Mouse (Mus musculus) myocyte (in vitro differentiated cells): ENCODE measurements around the gene Itga8. TPM values are rescaled to one million over a fixed set of nuclear protein-coding genes. Genes with fewer than 3 reads are reported as not detected.

ENCODE experiments used
- H3K27me3 ChIP-seq: one replicate; pipeline ENCODE4 v1.6.1; 2011; ENCODE audit not compliant: control insufficient read depth, insufficient read depth, insufficient read length
- H3K36me3 ChIP-seq: one replicate; pipeline ENCODE4 v1.6.1; 2011; ENCODE audit not compliant: control insufficient read depth, insufficient read depth
- H3K4me2 ChIP-seq: one replicate; pipeline ENCODE4 v1.6.1; 2011; ENCODE audit warnings: low read depth, control low read depth
- H3K4me3 ChIP-seq: one replicate; pipeline ENCODE4 v1.5.1; 2011; ENCODE audit warnings: mild to moderate bottlenecking, control low read depth, moderate library complexity
- H3K79me2 ChIP-seq: one replicate; pipeline ENCODE4 v1.6.1; 2011; ENCODE audit not compliant: control insufficient read depth, insufficient read depth
- H3ac ChIP-seq: one replicate; pipeline ENCODE4 v1.6.1; 2011; ENCODE audit not compliant: control insufficient read depth, insufficient read length
- CEBPB ChIP-seq: IDR thresholded peaks from 2 replicates; pipeline ENCODE4 v1.6.1; 2011; ENCODE audit warnings: mild to moderate bottlenecking, moderate library complexity; ENCODE audit not compliant: poor library complexity, insufficient read depth, severe bottlenecking
- E2F4 ChIP-seq: IDR thresholded peaks from one replicate; pipeline ENCODE4 v1.6.1; 2011; ENCODE audit warnings: mild to moderate bottlenecking, control low read depth, moderate library complexity; ENCODE audit not compliant: insufficient read depth
- MAX ChIP-seq: IDR thresholded peaks from one replicate; pipeline ENCODE4 v1.6.1; 2011; ENCODE audit warnings: low read depth, mild to moderate bottlenecking, control low read depth
- MYOD1 ChIP-seq, 3 experiments: IDR thresholded peaks; one replicate each; pipeline ENCODE4 v1.6.1; 2011; ENCODE audit warnings: control low read depth in 2 of 3, low read depth in 2 of 3, mild to moderate bottlenecking in 2 of 3, moderate library complexity in 1 of 3; ENCODE audit not compliant: insufficient read length in 2 of 3, control insufficient read depth in 1 of 3
- MYOG ChIP-seq, 3 experiments: IDR thresholded peaks; one replicate each; pipeline ENCODE4 v1.6.1; 2011; ENCODE audit warnings: control low read depth in 2 of 3, low read depth in 2 of 3, mild to moderate bottlenecking in 2 of 3; ENCODE audit not compliant: insufficient read length in 2 of 3, control insufficient read depth in 1 of 3, insufficient read depth in 1 of 3
- POLR2A ChIP-seq: IDR thresholded peaks from one replicate; pipeline ENCODE4 v1.6.1; 2011; ENCODE audit warnings: low read depth, mild to moderate bottlenecking, control low read depth, moderate library complexity; ENCODE audit not compliant: insufficient read length
- POLR2AphosphoS2 ChIP-seq: IDR thresholded peaks from one replicate; pipeline ENCODE4 v1.6.1; 2011; ENCODE audit warnings: low read depth, control low read depth; ENCODE audit not compliant: insufficient read length
- REST ChIP-seq: IDR thresholded peaks from one replicate; pipeline ENCODE4 v1.6.1; 2011; ENCODE audit warnings: mild to moderate bottlenecking, control low read depth, moderate library complexity; ENCODE audit not compliant: insufficient read depth, insufficient read length
- SRF ChIP-seq: IDR thresholded peaks from one replicate; pipeline ENCODE4 v1.6.1; 2011; ENCODE audit warnings: low read depth; ENCODE audit not compliant: control insufficient read depth, insufficient read length
- TCF12 ChIP-seq: IDR thresholded peaks from one replicate; pipeline ENCODE4 v1.6.1; 2011; ENCODE audit warnings: mild to moderate bottlenecking, control low read depth; ENCODE audit not compliant: poor library complexity, insufficient read depth, severe bottlenecking
- TCF3 ChIP-seq: IDR thresholded peaks from one replicate; pipeline ENCODE4 v1.6.1; 2011; ENCODE audit warnings: low read depth, control low read depth; ENCODE audit not compliant: insufficient read length
- USF1 ChIP-seq: IDR thresholded peaks from one replicate; pipeline ENCODE4 v1.6.1; 2011; ENCODE audit warnings: low read depth, mild to moderate bottlenecking, control low read depth, moderate library complexity
- polyA plus RNA-seq: library from polyadenylated mRNA; unstranded; fragments of >200 nt; fragmentation: generic; extraction: Trizol; gene quantifications from one replicate; pipeline ENCODE4 v1.2.1, GENCODE M21; 2012; ENCODE audit warnings: missing spikeins

Gene Itga8
- 0.08 TPM for polyA plus RNA-seq

DNA sequence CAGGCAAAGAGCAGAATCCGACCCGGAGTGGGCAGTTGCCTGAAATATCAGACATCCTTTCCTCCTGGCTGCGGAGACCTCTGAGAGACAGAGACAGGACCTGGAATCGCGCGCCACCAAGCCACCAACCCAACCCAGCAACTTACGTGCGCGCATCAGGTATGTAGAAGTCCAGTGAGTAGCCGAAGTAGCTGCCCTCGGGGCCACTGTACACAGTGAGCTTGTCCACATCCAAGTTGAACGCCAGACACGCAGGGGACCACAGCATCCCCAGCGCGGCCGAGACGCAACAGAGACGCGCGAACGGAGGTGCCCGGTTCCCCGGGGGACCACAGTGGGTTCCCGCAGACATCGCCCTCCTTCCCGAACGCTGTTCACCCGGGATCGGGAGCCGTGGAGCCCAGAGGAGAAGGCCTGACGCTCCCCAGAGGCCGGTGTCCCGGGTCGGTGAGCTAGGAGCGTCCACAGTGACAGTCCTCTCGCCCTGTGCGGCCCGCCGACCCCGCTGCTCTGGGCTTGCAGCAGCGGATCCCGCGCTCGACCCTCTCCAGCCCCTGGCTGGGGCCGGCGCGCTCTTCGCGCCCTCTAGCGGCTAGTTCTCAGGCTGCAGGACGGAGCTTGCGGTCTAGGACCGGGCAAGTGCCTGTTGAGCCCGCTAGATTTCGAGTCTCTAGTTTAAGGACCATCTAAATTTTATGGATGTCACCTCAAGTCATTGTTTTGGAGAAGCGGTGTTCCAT lies at the start of gene Itga8:
TSS of gene Itga8 (minus strand) at position 492 of the 740 bp plus-strand sequence.
- no peaks in the 10 kb centered on the region for H3K36me3 ChIP-seq
- no peak within 1 kb of the TSS for H3ac ChIP-seq
- H3K79me2 ChIP-seq, result no peaks in the 10 kb centered on the region
- peaks cover 16% of the 10 kb centered on the region for H3K27me3 ChIP-seq
- TF ChIP-seq REST, result no peak
- no peak for TF ChIP-seq CEBPB
- TF ChIP-seq POLR2A, result no peak
- TF ChIP-seq E2F4, result no peak
- no peak for TF ChIP-seq SRF
- TF ChIP-seq POLR2AphosphoS2, result no peak
- no peak for TF ChIP-seq USF1
- TF ChIP-seq MAX, result no peak
- no peak for TF ChIP-seq TCF3
- no peak for TF ChIP-seq MYOD1 (IDR thresholded peaks at IDR 0.05; ENCODE audit: control insufficient read depth in 1 of 3, insufficient read length in 2 of 3, low read depth in 2 of 3)
- no peak for TF ChIP-seq MYOG (IDR thresholded peaks at IDR 0.05; ENCODE audit: control insufficient read depth in 1 of 3, insufficient read depth in 1 of 3, insufficient read length in 2 of 3, low read depth in 2 of 3)
- H3K4me2 ChIP-seq, result peak within 1 kb of the TSS; percentile 78
- H3K4me3 ChIP-seq, result no peak within 1 kb of the TSS

DNA sequence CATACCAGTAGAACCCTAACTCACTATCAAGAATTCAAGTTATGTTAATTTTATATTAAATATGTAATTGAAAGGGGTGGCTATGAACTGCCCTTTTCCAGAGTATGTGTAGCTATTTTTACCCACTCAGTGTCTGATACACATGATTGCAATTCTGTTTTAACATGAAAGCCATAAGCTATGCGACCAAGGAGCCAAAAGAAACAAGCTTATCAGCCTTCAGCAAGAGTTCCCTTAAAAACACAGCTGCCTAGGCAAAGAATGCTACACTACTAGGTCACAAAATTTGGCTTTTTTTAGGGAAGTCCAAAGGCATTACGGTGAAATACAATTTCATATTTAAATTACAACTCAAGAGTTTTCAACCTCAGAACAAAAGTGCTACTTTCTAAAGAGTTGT lies 47.2 kb upstream of the Itga8 start:
- H3K79me2 ChIP-seq, result no peaks in the 10 kb centered on the region
- H3K4me3 ChIP-seq, result no peak overlapping the region
- no peak overlapping the region for H3ac ChIP-seq
- TF ChIP-seq USF1, result no peak
- TF ChIP-seq E2F4, result no peak
- no peaks in the 10 kb centered on the region for H3K27me3 ChIP-seq
- peaks cover 35% of the 10 kb centered on the region for H3K36me3 ChIP-seq
- H3K4me2 ChIP-seq, result no peak overlapping the region

DNA sequence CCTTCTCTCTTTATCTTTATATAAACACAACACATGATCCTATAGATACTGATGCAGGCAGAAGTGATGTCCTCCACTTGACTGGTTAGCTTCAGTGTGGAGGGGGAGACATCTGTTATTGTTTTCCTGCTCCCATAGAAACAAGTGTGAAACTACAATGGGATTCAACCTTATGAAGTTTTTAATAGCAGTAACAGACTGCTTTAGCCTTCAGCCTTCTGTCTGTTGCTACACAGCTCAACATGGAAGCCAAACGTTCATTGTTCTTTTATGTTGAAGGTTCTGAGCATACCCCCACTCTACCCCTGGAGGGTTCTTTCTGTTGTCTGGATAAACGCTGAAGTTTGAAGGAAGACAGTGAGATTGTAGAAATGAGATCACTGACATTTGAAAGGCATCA lies 30.2 kb upstream of the Itga8 start:
- no peaks in the 10 kb centered on the region for H3K79me2 ChIP-seq

DNA sequence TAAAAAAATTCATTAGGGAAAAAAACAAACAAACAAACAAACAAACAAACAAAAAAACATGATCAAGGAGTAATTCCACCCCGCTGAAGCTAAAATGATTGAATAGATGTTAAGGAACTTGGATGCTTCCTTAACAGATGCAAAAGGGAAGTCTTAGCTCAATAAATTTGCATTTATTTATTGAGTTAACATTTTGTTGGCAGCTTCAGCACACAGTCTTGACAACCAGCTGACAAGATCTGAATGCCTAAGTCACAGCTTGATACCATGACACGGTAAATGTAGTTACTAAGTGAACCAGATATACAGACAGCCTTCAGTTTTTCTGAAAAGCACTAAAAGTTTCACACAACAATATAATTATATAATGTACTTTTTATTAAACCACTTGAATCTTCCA lies 27.9 kb upstream of the Itga8 start:
- H3ac ChIP-seq, result no peak overlapping the region
- TF ChIP-seq REST (no peak), MYOD1 (IDR thresholded peaks at IDR 0.05; ENCODE audit: control insufficient read depth in 1 of 3, insufficient read length in 2 of 3, low read depth in 2 of 3) (no peak), USF1 (no peak), MAX (no peak), CEBPB (no peak), POLR2AphosphoS2 (no peak), TCF12 (no peak), POLR2A (no peak), MYOG (IDR thresholded peaks at IDR 0.05; ENCODE audit: control insufficient read depth in 1 of 3, insufficient read depth in 1 of 3, insufficient read length in 2 of 3, low read depth in 2 of 3) (no peak), SRF (no peak), E2F4 (no peak)

More for the DNA sequence above, 30.2 kb upstream of the Itga8 start:
- H3K4me3 ChIP-seq, result no peak overlapping the region
- H3ac ChIP-seq, result no peak overlapping the region
- H3K27me3 ChIP-seq, result no peaks in the 10 kb centered on the region
- H3K4me2 ChIP-seq, result no peak overlapping the region
- no peaks in the 10 kb centered on the region for H3K36me3 ChIP-seq
- TF ChIP-seq SRF (no peak), POLR2AphosphoS2 (no peak), REST (no peak), MYOD1 (IDR thresholded peaks at IDR 0.05; ENCODE audit: control insufficient read depth in 1 of 3, insufficient read length in 2 of 3, low read depth in 2 of 3) (no peak), TCF3 (no peak), MAX (no peak), CEBPB (no peak), USF1 (no peak), TCF12 (no peak), POLR2A (no peak), MYOG (IDR thresholded peaks at IDR 0.05; ENCODE audit: control insufficient read depth in 1 of 3, insufficient read depth in 1 of 3, insufficient read length in 2 of 3, low read depth in 2 of 3) (no peak), E2F4 (no peak)

DNA sequence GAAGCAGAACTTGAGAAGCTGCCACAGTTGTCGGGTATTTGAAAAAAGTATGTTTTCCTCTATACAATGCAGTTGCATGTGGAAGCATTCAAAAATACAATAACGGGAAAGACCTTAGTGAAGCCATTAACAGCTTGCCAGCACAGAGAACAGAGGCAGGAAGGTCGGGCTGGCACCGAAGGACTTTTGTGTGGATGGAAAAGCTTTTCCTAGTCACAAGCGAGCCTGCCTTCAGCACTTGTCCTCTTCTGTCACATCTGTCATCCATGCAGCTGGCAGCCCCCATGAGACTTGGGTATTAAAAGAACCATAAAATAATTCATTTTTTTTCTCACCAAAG lies 27.3 kb upstream of the Itga8 start:
- Histone ChIP-seq H3K27me3 (no peaks in the 10 kb centered on the region), H3K79me2 (no peaks in the 10 kb centered on the region), H3K36me3 (no peaks in the 10 kb centered on the region), H3ac (no peak overlapping the region), H3K4me2 (no peak overlapping the region), H3K4me3 (no peak overlapping the region)
- TF ChIP-seq MYOD1 (IDR thresholded peaks at IDR 0.05; ENCODE audit: control insufficient read depth in 1 of 3, insufficient read length in 2 of 3, low read depth in 2 of 3) (no peak), MAX (no peak), TCF3 (no peak)

More for the DNA sequence above, 27.9 kb upstream of the Itga8 start:
- H3K4me2 ChIP-seq, result no peak overlapping the region
- H3K79me2 ChIP-seq, result no peaks in the 10 kb centered on the region
- no peaks in the 10 kb centered on the region for H3K27me3 ChIP-seq
- H3K36me3 ChIP-seq, result no peaks in the 10 kb centered on the region
- no peak overlapping the region for H3K4me3 ChIP-seq
